Mouse (Mus musculus) ZHBTc4 (cell line): ENCODE measurements at regions not wholly inside any gene's neighbourhood (a gene's known extent, or its start where the extent isn't known, plus 50 kb on each side); places are given as distances from the start of the nearest gene placed in this dataset.

Experiments
- DNase-seq: peaks from one replicate; pipeline ENCODE4 v3.0.0-alpha.2; 2011; ENCODE audit warnings: low read depth, low spot score

- DNase-seq = peak; percentile 25
These were observed 79.1 kb downstream of the Sptssa start for GRCm38 (mm10) chr12:54577235-54577634.

- no peak for DNase-seq
These were observed 79.6 kb downstream of the Sptssa start for GRCm38 (mm10) chr12:54576821-54577220.

GRCm38 (mm10) chr12:54572866-54573265 lies 83.5 kb downstream of the Sptssa start:
- no peak for DNase-seq

- DNase-seq = peak; percentile 29
These were observed 88.1 kb downstream of the Sptssa start for GRCm38 (mm10) chr12:54568078-54568931.

GRCm38 (mm10) chr12:54567426-54567790 lies 89.0 kb downstream of the Sptssa start:
- no peak for DNase-seq

GRCm38 (mm10) chr12:54566532-54567425 lies 89.6 kb downstream of the Sptssa start:
- DNase-seq = peak; percentile 16

GRCm38 (mm10) chr12:54561981-54562380 lies 94.4 kb downstream of the Sptssa start:
- no peak for DNase-seq

- peak; percentile 53 for DNase-seq
These were observed 98.3 kb downstream of the Sptssa start for GRCm38 (mm10) chr12:54558106-54558505.

GRCm38 (mm10) chr12:54549659-54550058 lies 106.7 kb downstream of the Sptssa start:
- no peak for DNase-seq

- peak; percentile 86 for DNase-seq
These were observed 110.4 kb downstream of the Sptssa start for GRCm38 (mm10) chr12:54545821-54546608.

GRCm38 (mm10) chr12:54538320-54538705 lies 118.1 kb downstream of the Sptssa start:
- DNase-seq = no peak

- no peak for DNase-seq
These were observed 118.6 kb downstream of the Sptssa start for GRCm38 (mm10) chr12:54537690-54538319.

GRCm38 (mm10) chr12:54537022-54537421 lies 119.4 kb downstream of the Sptssa start:
- no peak for DNase-seq

- peak; percentile 9 for DNase-seq
These were observed 120.5 kb downstream of the Sptssa start for GRCm38 (mm10) chr12:54535556-54536516.

GRCm38 (mm10) chr12:54534910-54535309 lies 121.5 kb downstream of the Sptssa start:
- DNase-seq = no peak

GRCm38 (mm10) chr12:54533134-54533533 lies 123.2 kb downstream of the Sptssa start:
- no peak for DNase-seq

- DNase-seq = no peak
These were observed 124.3 kb downstream of the Sptssa start for GRCm38 (mm10) chr12:54532062-54532461.

GRCm38 (mm10) chr12:54528046-54528445 lies 128.3 kb downstream of the Sptssa start:
- peak; percentile 50 for DNase-seq

- no peak for DNase-seq
These were observed 128.8 kb downstream of the Sptssa start for GRCm38 (mm10) chr12:54527577-54527976.

- DNase-seq = peak; percentile 61
These were observed 136.0 kb downstream of the Sptssa start for GRCm38 (mm10) chr12:54520406-54520805.
